Mouse (Mus musculus) left cerebral cortex, postnatal 10 days (tissue): ENCODE results near the gene Gpr160. TPM values are rescaled to one million over a fixed set of nuclear protein-coding genes. Genes with fewer than 3 reads are reported as not detected.
"Not testable (repeated sequence)": the region's sequence is repeated elsewhere in the genome, so short reads cannot be mapped to it uniquely, and the experiment has no call there.

Experiments used
- DNase-seq, 2 experiments: peaks; one replicate each; pipeline ENCODE4 v3.0.0; 2021 to 2022; ENCODE audit warnings: low spot score in 2 of 2, mixed read lengths in 1 of 2; ENCODE audit errors: extremely low spot score in 1 of 2
- intact Hi-C: fragments of 180-260 bp; cut with DNase I; formaldehyde crosslinking; loops from one replicate; pipeline ENCODE4 v1.15.1; 2025
- total RNA-seq, 2 experiments: library from RNA; stranded (reverse); gene quantifications; 2 replicates each; pipeline ENCODE4 v1.2.3; 2021

Gpr160 gene
- under 1 TPM; 0.69 to 0.75 TPM for total RNA-seq

DNA sequence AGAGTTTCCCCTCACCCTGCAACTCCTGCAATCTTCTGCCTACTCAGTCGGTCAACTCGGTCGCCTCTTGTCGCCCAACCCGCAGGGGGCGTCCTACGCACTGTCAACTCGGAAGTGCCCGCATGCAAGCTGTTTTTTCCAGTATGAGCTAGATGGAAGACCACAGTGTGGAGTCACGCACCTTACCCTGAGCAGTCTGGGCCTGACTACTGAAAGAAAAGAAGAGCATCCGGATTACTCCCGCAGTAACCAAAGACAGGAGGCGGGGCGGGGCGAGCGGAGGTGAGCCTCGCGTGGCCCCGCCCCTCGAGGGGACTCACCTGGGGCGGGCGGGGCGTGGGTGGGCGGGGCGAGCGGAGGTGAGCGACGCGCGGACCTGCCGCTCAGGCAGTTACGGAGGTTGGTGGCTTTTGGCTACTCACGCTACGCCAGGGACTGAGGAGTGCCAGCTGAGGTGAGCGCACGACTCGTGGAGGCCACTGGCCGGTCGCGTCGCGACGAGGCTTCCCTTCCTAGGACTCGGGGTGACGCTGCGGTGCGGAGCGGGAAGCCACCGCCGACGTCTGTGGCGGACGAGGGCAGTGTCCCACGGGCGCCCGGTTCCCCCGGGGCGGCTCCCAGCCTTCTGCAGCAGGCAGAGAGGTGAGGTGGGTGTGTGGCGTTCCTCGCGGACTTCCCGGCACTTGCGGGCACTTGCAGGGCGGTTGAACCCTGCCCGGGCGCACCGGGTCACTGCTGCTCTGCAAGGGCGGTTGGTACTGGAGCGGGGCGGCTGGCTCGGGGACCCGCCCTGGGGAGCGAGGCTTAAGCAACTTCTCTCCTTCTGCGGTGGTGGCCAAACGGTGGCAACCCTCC lies at the start of gene Gpr160:
Gpr160 (plus strand) TSS at position 347 of the 855 bp plus-strand sequence.
- intact Hi-C loops, result no loop called here
- DNase-seq, result peak; percentile 27 to 77

DNA sequence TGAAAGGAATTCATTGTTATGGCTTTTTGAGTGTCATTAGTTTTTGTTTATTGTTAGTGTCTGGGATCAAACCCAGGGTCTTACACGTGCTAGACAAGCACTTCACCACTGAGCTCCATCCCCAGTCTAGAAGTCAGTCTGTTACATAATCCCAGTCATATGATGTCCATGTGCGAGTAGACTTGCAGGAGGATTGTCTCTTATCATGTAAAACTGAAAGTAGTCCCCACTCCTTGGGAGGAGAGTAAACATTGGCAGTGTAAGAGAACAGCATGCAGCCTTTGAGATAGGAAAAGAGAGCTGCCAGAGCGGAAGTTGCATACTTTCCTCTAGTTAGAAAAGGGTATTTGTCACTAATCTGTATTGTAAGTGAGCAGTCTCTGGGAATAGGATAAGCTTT lies 42.9 kb upstream of the Gpr160 start:
- no peak for DNase-seq
- intact Hi-C loops, result loop anchor here (10.0 kb wide), 1 partner anchor 92 kb away; no protein-coding TSS in a partner anchor

DNA sequence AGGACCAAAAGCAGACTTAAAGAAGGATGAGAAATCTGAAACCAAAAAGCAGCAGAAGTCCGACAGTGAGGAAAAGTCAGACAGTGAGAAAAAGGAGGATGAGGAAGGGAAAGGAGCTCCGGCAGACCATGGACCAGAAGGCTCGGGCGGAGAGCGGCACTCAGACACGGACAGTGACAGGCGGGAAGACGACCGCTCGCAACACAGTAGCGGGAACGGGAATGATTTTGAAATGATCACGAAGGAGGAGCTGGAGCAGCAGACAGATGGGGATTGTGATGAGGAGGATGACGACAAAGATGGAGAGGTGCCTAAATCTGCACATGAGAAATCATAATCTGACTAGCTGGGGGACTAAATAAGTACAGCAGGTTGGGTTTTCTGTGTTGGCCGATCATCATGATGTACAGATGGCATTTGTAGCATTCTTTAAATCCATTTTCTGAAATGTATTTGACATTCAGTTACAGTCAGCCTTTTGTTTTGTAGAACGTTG lies 37.1 kb upstream of the Gpr160 start:
- DNase-seq, result no peak
- intact Hi-C loops, result loop anchor here (5.0 to 10.0 kb wide), 2 partner anchors 86 to 206 kb away; no protein-coding TSS in a partner anchor

DNA sequence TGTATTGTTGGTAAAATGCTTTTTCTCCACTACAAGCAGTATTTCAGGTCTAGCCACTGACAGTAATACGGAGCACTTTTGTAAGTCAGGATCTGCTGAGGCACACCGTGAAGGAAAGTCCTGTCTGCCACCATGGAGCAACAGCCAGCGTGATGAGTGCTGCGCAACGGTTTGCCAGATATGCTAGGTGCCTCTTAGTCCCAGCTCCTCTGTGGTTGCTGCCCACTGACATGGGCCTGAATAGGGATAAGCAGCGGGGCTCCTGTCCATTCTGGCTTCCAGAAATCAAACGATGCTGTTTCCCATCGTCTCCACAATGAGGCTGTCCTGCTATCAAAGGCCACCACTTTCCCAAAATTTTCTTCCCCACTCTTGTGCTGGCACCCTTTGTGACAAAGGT lies 33.6 kb upstream of the Gpr160 start:
- no peak for DNase-seq
- intact Hi-C loops, result no loop called here

DNA sequence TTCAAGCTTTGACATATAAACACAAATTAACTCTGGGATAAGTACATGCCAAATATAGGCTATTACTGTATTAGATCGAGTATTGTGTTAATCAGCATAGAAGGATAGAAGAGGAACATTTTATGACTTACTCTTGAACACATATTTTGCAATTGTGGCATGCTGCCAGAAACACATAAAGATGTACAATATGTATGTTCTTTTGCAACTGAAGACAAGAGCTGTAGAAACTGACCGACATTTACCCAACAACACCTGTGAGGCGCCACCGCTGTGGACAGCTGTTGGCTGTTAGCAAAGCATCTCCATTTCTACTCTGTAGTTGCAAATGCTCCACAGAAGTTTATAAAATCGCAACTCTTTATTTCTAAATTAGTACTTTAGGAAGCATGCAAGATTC lies 29.7 kb upstream of the Gpr160 start:
- intact Hi-C loops, result no loop called here
- no peak for DNase-seq

DNA sequence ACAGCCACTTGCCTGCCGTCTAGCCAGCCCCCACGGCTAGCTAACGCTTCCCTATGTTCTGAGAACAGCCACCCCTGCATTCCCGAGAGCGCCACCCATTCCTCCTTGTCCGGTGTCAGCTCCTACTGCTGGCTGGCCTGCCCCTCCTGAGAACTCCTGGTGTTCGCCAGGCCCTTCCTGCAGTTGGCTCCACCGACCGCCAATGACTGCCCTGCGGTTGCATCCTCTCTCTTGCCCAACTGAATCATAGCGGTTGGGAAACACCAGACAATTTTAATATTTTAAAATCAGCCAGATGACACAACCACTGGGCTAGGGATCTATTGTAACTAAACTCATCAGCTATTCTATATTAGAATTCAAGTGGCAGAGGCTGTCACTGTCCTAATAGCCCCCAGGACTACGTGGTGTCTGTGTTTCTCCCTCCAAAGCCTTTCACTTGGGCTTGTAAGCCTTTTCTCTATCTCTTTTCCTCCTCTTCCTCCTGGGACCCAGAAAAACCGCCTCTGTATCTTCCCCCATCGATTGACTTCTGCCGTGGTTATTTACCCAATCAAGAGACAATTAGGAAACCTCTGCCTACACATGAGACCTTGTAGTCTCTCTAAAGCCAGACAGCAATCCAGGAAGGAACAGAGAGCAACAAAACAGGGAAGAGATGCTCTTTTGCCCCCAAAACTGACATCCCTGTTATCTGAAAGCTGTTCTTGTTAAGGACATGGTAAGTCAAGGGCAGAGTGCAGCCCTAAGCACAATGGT lies 23.7 kb upstream of the Gpr160 start:
- no peak for DNase-seq
- intact Hi-C loops, result no loop called here

DNA sequence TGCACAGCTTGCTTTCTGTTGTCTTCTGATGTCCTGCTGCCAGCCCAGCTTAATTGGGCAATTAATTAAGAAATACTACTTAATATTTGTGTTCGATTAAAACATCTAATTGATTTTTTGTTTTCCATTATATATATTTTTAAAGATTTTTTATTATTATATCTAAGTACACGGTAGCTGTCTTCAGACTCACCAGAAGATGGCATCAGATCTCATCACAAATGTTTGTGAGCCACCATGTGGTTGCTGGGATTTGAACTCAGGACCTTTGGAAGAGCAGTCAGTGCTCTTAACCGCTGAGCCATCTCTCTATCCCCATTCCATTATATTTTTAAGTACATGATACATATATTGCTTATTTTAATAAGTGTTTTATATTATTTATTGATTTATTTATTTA lies 22.5 kb upstream of the Gpr160 start:
- no peak for DNase-seq
- intact Hi-C loops, result no loop called here

DNA sequence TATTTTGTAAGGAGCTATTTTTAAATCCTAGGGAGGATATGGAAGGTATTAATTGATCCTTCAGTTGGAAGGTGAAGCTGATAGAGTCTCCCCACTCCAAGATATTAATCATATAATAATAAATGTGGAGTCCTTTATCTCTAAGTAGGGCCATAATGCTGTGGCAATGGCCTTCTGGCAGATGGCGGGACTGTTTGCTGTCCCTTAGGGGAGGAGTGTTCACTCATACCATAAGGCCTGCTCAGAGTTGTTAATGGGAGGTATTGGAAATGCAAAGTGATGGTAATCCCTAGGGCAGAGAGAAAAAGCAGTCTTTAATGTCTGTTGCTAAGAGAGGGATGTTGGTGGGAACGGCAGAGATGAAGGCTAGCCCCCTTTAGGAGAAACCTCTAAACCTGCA lies 10.0 kb upstream of the Gpr160 start:
- intact Hi-C loops, result loop anchor here (10.0 kb wide), 1 partner anchor 289 kb away; no protein-coding TSS in a partner anchor
- no peak for DNase-seq

DNA sequence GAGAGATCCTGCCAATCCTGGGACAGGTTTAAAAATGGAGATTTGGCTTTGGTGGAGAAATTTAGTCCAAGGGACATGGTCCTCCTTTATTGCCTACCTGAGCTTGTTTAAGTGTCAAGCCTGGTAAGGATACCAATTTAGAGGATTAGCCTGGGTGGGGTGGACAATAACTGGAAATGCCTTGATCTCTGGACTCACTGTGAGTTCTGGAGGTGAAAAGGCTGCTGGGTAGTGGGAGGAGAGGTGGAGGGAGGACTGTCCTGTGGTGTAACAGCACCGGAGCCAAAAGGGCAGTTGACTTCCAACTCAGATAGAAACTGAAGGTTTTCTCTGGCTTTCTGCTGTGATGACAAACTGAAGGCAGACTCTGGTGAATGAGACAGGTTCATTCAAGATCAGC lies 8.3 kb upstream of the Gpr160 start:
- intact Hi-C loops, result loop anchor here (10.0 kb wide), 1 partner anchor 287 kb away; no protein-coding TSS in a partner anchor

DNA sequence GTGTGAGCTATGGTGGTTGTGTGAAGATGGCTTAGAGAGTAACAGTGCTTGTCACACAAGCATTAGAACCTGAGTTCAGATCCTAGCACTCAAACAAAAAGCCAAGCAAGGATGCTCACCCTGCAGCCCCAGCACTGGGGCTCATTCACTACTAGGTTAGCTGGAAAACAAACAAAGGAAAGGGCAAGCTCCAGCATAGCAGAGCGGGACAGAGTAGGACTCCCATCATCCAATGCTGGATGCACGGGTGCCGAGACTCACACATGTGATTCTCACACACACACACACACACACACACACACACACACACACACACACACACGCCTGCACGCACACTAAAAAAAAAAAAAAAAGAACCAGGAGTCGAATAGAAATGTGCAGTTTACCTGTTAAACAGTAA lies 4.3 kb upstream of the Gpr160 start:
- DNase-seq, result no peak
- intact Hi-C loops, result no loop called here

More for the DNA sequence above, 8.3 kb upstream of the Gpr160 start:
- no peak for DNase-seq

DNA sequence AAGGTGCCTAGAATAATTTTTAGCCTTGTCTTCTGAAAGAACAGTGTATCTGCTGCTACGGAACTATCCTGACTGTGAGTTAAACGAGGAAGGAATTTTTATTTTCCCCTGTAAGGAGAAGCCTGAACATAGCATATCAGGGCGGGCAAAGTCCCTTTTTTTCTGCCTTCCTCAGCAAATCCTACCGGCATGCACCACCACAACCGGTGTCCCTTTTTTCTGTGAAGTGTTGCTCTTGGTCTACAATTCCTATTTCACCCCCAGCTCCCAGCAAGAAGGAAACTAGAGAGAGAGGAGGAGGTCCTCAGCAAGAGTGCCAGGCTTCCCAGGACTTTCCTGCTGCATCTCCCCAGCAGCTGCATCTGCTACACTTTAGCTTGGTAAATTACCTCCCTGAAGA lies 2.2 kb upstream of the Gpr160 start:
- intact Hi-C loops, result no loop called here
- DNase-seq, result no peak

DNA sequence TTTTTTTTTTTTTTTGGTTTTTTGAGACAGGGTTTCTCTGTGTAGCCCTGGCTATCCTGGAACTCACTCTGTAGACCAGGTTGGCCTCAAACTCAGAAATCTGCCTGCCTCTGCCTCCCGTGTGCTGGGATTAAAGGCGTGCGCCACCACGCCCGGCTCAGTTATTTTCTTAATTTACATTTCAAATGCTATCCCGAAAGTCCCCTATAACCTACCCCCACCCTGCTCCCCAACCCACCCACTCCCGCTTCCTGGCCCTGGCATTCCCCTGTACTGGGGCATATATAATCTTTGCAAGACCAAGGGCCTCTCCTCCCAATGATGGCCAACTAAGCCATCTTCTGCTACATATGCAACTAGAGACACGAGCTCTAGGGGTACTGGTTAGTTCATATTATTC lies 3.8 kb downstream of the Gpr160 start:
- intact Hi-C loops, DNase-seq: not testable (repeated sequence)

DNA sequence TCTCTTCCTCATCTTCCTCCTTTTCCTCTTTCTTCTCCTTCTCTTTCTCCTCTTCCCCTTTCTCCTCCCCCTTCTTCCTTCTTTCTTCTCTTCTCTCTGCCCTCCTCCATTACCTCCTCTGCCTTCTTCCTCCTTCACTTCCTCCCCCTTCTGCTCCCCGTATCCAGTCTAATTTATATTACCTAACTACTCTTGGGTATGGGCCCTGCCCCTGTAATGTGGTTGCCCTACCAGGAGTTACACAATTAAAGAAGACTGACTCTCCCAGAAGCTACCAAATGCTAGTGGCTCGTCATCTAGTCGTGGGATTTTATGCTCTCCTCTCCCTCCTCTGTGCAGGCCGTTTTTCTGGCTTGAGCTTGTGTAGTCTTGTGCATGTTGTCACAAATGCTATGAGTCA lies 5.0 kb downstream of the Gpr160 start:
- no peak for DNase-seq
- intact Hi-C loops, result no loop called here

DNA sequence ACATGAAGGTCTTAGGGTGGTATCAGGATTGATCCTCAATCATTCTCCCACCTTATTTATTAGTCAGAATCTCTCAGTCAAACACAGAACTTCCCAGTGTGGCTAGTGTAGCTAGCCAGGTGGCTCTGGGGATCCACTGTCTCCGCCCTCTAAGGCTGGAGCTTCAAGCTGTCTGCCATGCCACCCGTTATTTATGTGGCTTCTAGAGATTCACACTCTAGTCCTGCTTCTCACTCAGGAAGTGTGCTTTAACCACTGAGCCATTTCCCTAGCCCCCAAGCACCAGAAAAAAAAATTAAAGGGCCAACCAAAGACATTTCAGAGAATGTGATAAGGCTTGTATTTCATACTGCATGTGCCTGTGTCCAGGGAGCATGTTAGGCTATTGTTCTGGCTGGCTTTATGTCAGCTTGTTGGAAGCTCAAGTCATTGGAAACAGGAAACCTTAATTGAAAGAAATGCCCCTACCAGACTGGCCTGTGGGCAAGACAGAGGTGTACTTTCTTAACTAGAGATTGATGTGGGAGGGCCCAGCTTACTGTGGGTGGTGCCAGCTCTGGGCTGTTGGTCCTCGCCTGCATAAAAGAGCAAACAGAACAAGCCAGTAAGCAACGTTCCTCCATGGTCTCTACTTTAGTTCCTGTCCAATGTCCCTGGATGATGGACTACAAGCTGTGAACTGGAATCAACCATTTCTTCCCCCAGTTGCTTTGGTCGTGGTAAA lies 8.1 kb downstream of the Gpr160 start:
- intact Hi-C loops, result no loop called here
- no peak for DNase-seq

DNA sequence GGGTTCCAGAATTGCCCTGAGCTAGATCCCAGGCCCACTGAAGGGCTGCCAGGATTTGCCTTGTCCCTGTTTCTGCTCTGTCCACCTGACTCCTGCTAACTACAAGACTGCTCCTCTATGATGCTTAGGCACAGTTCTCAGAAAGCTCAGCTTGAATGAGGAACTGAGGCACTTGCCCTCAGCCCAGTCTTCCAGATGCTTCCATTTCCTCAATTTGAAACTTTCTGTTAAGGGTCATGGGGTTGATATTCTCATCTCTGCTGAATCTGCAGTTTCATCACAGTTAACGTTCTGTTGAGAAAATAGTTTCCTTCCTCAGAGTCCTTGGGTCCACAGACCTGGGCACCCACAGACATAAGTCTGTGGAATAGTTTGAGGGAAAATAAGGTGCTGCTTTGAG lies 8.9 kb downstream of the Gpr160 start:
- intact Hi-C loops, result no loop called here
- no peak for DNase-seq

DNA sequence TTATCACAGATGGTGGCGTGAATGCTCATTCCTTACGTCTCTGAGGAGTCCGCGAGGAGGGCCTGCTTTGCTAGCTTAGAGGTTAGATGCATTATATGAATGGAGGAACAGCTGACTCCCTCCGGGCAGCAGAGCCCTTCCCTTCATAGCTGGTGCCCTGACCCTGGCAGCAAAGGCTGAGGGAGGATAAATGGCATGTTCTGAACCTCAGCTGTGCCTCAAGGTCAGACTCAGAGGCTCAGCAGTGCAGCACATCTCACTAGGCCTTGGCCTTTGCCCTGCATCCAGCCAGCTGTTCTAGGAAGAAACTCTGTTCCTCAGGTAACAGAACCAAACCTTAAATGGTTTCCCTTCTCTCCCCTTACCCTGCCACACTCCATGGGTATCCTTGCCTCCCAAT lies 12.4 kb downstream of the Gpr160 start:
- DNase-seq, result no peak
- intact Hi-C loops, result no loop called here

DNA sequence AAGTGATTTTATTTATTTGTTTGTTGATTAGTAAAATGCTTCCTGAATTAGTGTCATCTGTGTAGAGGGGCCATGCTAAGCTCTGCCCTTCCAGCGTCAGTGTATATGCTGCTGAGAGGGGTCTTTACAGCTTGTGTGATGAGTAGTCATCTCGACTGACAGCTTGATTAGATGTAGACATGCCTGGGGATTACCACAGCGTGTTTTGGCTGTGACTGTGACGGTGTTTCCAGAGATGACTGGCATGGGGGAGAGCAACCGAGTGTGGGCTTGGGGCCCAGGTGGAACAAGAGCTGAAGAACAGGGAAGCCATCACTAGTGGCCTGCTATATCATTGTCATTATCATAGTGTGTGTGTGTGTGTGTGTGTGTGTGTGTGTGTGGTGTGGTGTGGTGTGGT lies 12.9 kb downstream of the Gpr160 start:
- no peak for DNase-seq
- intact Hi-C loops, result no loop called here

DNA sequence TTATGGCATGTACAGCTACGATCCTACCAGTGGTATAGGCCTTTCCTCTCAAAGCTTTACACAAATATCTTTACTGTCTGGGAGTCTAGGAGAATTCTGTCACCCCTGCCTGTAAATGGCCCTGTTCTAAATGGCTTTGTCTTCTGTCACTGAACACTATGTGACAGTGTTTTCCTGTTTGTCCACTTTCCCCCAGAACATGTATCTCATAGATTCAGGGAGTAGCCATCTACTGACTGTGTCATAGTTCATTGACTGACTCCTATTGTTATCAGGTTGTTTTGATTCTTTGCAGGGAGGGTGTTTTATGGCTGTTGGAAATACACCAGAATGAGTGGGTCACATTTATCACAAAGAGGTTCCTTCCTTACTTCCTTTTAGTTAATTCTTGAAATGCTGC lies 14.2 kb downstream of the Gpr160 start:
- DNase-seq, result no peak
- intact Hi-C loops, result no loop called here

DNA sequence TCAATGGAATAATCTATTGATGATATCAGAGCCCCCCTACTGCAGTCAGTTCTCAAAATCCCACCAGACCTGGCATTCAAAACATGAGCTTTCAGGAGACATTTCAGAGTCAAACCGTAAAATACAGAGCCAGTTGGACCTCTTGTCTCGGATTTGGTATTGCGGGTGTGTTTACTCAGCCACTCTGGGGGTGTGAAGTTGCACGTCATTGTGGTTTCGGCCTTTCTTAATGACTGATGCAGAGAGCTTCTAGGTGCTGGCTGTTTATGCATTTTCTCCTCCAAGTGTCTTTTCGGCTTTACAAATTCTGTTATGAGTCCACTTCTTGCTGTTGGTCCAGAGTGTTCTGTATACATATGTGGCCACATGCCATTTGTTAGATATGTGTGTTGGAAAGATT lies 21.0 kb downstream of the Gpr160 start:
- intact Hi-C loops, result no loop called here
- no peak for DNase-seq
